Mouse (Mus musculus) lung, adult 2 months (tissue): ENCODE data around the gene Gm49353.

ENCODE experiments used
- CTCF ChIP-seq: fragments of 200-500 bp; IDR thresholded peaks from 2 replicates; pipeline ENCODE4 v1.5.1; 2011; ENCODE audit warnings: mild to moderate bottlenecking, low read length, control low read depth; ENCODE audit not compliant: insufficient read depth
- POLR2A ChIP-seq: fragments of 200-500 bp; IDR thresholded peaks from 2 replicates; pipeline ENCODE4 v1.6.1; 2011; ENCODE audit warnings: low read depth, mild to moderate bottlenecking, control low read depth, low read length, borderline replicate concordance; ENCODE audit errors: extremely low read depth

DNA sequence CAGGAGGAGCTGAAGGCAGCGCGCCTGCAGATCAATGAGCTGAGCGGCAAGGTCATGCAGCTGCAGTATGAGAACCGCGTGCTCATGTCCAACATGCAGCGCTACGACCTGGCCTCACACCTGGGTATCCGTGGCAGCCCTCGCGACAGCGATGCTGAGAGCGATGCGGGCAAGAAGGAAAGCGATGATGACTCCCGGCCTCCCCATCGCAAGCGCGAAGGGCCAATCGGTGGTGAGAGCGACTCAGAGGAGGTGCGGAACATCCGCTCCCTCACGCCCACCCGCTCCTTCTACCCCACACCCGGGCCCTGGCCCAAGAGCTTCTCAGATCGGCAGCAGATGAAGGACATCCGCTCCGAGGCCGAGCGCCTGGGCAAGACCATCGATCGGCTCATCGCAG is 1.9 kb upstream of the Gm49353 start:
- TF ChIP-seq CTCF = no peak
- no peak for TF ChIP-seq POLR2A
